Mouse (Mus musculus) hematopoietic stem cell, adult 5-6 weeks (primary cell): ENCODE data around the gene Snx33. TPM values are rescaled to one million over a fixed set of nuclear protein-coding genes. Genes with fewer than 3 reads are reported as not detected.

Experiments used
- ATAC-seq, 2 experiments: fragments of 125-278 bp in 1 of 2; replicated peaks in 1 of 2; 2 replicates each; pipeline ENCODE4 v1.8.0; 2016 to 2017; ENCODE audit warnings: inconsistent platforms in 2 of 2, mild to moderate bottlenecking in 2 of 2, moderate number of reproducible peaks in 2 of 2, low read depth in 1 of 2, moderate TSS enrichment in 1 of 2; ENCODE audit not compliant: low FRiP score in 2 of 2, poor library complexity in 2 of 2, severe bottlenecking in 2 of 2, insufficient read depth in 1 of 2, low TSS enrichment in 1 of 2
- total RNA-seq: library from RNA; stranded (forward); fragments of 172-1452, 232-1000 nt; gene quantifications from 2 replicates; pipeline ENCODE4 v1.2.3, GENCODE M21; 2017

Gene Snx33
- total RNA-seq, 1 experiment from 2014 or later, result 12.8 TPM

- ATAC-seq, result peak; percentile 46 to 61; a peak in 3 of 4 replicates
Observed at GRCm38 (mm10) chr9:56901187-56901586, 27.0 kb downstream of the Snx33 start.

GRCm38 (mm10) chr9:56900571-56900970 is 27.6 kb downstream of the Snx33 start:
- peak; percentile 43 to 57; a peak in 2 of 4 replicates for ATAC-seq

GRCm38 (mm10) chr9:56900060-56900459 is 28.1 kb downstream of the Snx33 start:
- ATAC-seq, result no peak

- ATAC-seq, result no peak
Observed at GRCm38 (mm10) chr9:56899409-56899808, 28.8 kb downstream of the Snx33 start.

- no peak for ATAC-seq
Observed at GRCm38 (mm10) chr9:56896779-56897178, 31.4 kb downstream of the Snx33 start.

DNA sequence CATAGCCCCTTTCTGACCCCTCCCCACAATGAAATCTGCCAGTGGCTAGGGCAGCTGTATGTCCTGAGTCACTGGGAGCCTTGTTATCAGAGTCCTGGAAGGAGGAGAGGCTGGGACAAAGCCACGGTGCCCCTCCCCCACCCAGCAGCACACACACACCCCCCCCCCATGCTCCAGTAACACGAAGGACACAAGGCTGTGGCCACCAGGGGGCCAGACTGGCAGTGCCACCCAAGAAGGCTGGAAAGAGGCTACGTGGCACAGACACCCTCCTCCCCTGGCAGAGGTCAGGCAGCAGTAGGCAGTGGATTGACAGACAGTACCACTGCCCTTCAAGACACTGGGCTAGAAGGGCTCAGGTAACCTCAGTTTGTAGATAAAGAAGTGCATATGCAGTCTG is 34.2 kb downstream of the Snx33 start:
- ATAC-seq, result no peak; a peak in 1 of 4 replicates

DNA sequence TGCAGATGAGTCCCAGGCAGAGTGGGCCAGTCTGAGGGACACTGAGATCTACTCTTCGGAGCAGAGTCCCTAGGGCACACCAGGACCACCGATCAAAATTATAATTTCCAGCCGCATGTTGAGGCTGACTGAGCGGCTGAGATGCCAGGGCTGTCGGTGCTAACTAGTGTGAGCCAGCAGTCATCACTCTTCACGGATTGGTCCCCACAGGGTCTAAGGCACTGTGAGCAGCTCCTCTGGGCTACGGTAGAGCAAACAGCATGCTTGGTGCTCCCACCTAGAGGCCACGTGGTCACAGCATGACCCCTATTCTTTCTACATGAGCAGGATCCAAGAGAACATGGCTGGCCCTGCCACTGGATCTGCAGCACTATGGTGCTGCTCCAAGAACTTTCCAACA is 34.9 kb downstream of the Snx33 start:
- ATAC-seq, result no peak

DNA sequence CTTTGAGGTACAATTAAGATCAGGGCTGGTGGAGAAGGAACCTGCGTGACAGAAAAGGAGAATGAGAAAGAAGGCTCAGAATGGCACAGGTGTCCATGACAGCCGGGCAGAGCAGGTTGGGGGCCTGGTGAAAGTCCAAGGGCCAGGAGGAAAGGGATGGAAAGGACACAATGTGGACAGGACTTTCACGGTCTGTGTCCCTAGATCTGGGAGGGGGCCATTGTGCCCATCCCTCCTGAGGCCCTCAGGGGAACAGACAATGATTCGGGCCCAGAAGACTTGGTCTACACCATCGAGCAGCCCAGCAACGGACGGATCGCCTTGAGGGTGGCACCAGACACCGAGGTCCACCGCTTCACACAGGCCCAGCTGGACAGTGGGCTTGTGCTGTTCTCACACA is 36.1 kb downstream of the Snx33 start:
- no peak for ATAC-seq

DNA sequence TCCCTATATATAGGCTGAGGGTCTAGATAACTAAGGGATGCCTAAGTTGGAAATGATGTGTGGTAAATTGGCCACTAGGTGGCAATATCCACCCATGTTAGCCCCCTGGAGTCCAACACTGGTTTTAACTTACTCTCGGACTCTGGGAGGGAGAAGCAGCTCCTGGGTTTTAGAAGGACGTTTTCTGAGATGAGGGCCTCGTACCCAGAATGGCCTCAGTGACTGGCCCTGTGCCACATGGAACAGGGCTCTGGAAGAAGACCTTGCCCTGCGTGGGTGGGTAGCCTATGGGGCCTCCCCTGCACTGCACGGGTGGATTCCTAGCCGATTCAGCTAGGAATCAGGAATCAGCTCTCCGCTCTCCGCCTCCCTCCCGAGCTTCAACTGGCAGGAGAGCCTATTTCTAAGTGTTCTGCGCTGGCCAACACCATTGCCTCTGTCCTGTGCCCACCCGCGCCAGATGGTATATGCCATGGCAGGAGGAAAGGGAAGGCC is 36.6 kb downstream of the Snx33 start:
- peak; percentile 58 to 74 for ATAC-seq

DNA sequence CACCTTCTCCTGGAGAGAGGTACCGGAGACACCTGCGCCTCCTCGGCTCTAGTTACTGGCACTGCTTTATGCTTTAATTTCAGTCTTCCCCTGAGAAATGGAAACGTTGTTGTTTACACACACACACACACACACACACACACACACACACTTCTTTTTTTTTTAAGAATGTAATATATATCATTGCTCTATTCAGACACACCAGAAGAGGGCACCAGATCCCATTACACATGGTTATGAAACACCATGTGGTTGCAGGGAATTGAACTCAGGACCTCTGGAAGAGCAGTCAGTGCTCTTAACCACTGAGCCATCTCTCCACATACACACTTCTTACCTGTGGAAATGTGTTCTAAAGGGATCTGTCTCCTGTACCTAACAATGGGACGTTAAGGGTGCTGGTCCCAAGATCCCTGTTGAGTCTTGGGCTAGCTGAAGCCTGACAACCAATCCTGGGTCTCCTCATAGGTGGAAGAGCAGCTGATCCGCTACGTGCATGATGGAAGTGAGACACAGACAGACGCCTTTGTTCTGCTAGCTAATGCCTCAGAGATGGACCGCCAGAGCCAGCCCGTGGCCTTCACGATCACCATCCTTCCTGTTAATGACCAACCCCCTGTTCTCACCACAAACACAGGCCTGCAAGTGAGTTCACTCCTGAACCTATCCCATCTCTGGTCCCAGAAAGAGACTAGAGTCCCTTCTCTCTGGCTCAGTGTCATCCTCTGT is 37.5 kb downstream of the Snx33 start:
- ATAC-seq, result no peak

- ATAC-seq, result peak; percentile 50 to 61; a peak in 3 of 4 replicates
Observed at GRCm38 (mm10) chr9:56889817-56890216, 38.4 kb downstream of the Snx33 start.

GRCm38 (mm10) chr9:56887581-56887980 is 40.6 kb downstream of the Snx33 start:
- no peak for ATAC-seq

- ATAC-seq, result no peak
Observed at GRCm38 (mm10) chr9:56886601-56887000, 41.6 kb downstream of the Snx33 start.

- ATAC-seq, result no peak
Observed at GRCm38 (mm10) chr9:56886113-56886512, 42.1 kb downstream of the Snx33 start.

DNA sequence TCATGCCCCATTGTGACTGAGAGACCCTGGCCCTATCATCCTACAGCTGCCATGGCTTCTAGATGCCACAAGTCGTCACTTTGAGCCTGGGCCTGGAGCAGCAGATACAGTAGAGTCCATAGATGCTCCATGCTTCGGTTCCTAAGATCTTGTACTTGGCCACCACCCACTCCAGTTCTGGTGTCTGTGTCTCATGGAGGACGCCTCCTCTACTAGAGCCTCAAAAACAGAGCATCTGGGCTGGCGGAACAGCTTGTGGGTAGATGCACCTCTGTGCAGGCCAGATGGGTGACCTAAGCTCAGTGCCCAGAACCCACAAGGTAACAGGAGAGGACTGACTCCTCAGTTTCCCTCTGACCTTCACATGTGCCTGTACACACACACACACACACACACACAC is 43.8 kb downstream of the Snx33 start:
- no peak for ATAC-seq

DNA sequence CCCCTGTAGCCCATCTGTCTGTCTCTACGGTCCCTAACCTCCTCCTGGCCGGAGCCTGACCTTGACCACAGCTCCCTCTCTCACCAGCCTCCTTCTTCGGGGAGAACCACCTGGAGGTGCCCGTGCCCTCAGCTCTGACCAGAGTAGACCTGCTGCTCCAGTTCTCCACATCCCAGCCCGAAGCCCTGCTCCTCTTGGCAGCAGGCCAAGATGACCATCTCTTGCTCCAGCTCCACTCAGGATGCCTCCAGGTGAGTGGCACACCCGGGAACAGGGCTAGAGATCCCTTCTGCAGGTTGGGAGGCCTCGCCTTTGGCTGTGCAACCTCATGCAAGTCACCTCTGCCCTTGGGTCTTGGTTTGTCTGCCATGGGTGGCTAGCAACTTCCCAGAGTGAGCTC is 44.7 kb downstream of the Snx33 start:
- ATAC-seq, result no peak

GRCm38 (mm10) chr9:56882818-56883217 is 45.4 kb downstream of the Snx33 start:
- ATAC-seq, result no peak

DNA sequence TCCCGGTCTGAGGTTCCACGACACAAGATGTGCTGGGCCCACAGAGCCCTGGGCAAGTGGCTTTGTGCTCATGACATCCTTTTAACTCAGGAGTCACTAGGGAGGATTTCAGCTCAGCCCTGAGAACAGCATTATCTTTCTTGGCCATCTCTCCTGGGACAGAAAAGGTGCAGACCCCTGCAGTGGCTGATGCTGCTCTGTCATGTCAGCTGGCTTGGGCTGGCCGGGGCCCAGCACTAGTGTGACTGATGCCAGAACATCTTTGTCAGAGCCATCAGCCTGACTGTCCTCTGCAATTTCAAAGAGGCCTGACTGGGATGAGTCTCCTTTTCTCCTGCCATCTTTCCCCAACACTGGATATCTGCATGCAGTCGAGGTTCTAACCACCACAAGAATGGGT is 45.9 kb downstream of the Snx33 start:
- no peak for ATAC-seq

- ATAC-seq, result no peak; a peak in 1 of 4 replicates
Observed at GRCm38 (mm10) chr9:56881539-56882082, 46.6 kb downstream of the Snx33 start.
